Comparison of ENCODE assay signal across 11 mouse cellular contexts in genomic region chr7:114029596-114029995, GRCm38 (mm10).
DNase-seq lines count a peak whose midpoint lies in the region; ATAC-seq lines count a peak whose summit lies in the region.
"Had no signal": no experiment of that assay in that cellular context is flagged by ENCODE, and none has a peak within 500 bp of the region (broad histone marks: within the 10 kb centered on the region; RNA-seq: fewer than 3 reads in every experiment).

No protein-coding gene starts in this region.

- peak; percentile 29 to 39 for DNase-seq in left cerebral cortex, postnatal 36 days (ENCODE audit: low spot score in 2 of 2)
- DNase-seq in left cerebral cortex, adult 9 months (ENCODE audit: low spot score in 2 of 2) = no peak
- peak; percentile 87 for DNase-seq in adrenal gland, adult 8-10 months
- peak; percentile 92 for DNase-seq in gastrocnemius, adult 18-20 months (ENCODE audit: low spot score)
- peak; percentile 77 for DNase-seq in lung, postnatal 10 days
- no peak for DNase-seq in spleen, postnatal 36 days (ENCODE audit: low spot score in 2 of 2)
- DNase-seq in hindbrain, embryonic 10.5 days (ENCODE audit: low spot score) = no peak
- DNase-seq: lung, embryonic 14.5 days had no signal

- no peaks in the 10 kb centered on the region; the same call in 1 of the 2 replicates for H3K36me3 ChIP-seq in hindbrain, embryonic 10.5 days
- H3K36me3 ChIP-seq: G1E; hindbrain, embryonic 15.5 days had no signal

- no peak overlapping the region for H3K27ac ChIP-seq in hindbrain, embryonic 10.5 days
- H3K27ac ChIP-seq: hindbrain, embryonic 15.5 days had no signal

- ATAC-seq in monocyte, adult 5-6 weeks (replicated peaks; ENCODE audit: insufficient number of reproducible peaks, low FRiP score, low TSS enrichment, poor library complexity, severe bottlenecking) = no peak

- H3K27me3 ChIP-seq in hindbrain, embryonic 10.5 days (ENCODE audit: insufficient read depth, poor library complexity, severe bottlenecking) = no peaks in the 10 kb centered on the region
- H3K27me3 ChIP-seq: hindbrain, embryonic 15.5 days had no signal

- intact Hi-C loops in left cerebral cortex, postnatal 36 days (cut with DNase I) = no loop called here

- H3K4me3 ChIP-seq in hindbrain, embryonic 10.5 days = no peak overlapping the region
- H3K4me3 ChIP-seq: hindbrain, embryonic 15.5 days had no signal

- no peaks in the 10 kb centered on the region for H3K9me3 ChIP-seq in hindbrain, embryonic 10.5 days
- H3K9me3 ChIP-seq: G1E; hindbrain, embryonic 15.5 days had no signal

- H3K4me1 ChIP-seq in hindbrain, embryonic 10.5 days (replicated peaks) = no peaks in the 10 kb centered on the region

- WGBS in hindbrain, embryonic 10.5 days = 88% methylated on average over 6 of the region's 6 CpGs

Comparison
In these comparisons a context has a peak if more than half of its experiments do, and no peak if none do; other contexts are left out.
1. DNase-seq: peak in left cerebral cortex, postnatal 36 days (2 of 2), adrenal gland, adult 8-10 months (single experiment), gastrocnemius, adult 18-20 months (single experiment) and lung, postnatal 10 days (single experiment); none in left cerebral cortex, adult 9 months (0 of 2), spleen, postnatal 36 days (0 of 2) and hindbrain, embryonic 10.5 days (single experiment).